17 mouse cellular contexts compared by ENCODE assay signal in genomic region chr4:101451089-101451488, GRCm38 (mm10). TPM values are rescaled to one million over a fixed set of nuclear protein-coding genes. Genes with fewer than 3 reads are reported as not detected.
"Had no signal": no experiment of that assay in that cellular context is flagged by ENCODE, and none has a peak within 500 bp of the region (broad histone marks: within the 10 kb centered on the region; RNA-seq: fewer than 3 reads in every experiment).

No protein-coding gene starts in this region.

- H3K4me1 ChIP-seq: limb, embryonic 13.5 days; liver, embryonic 15.5 days; midbrain, embryonic 15.5 days; neural tube, embryonic 13.5 days; stomach, embryonic 15.5 days had no signal

- H3K4me2 ChIP-seq: limb, embryonic 13.5 days; liver, embryonic 12.5 days; liver, embryonic 15.5 days; midbrain, embryonic 11.5 days; midbrain, embryonic 15.5 days; neural tube, embryonic 13.5 days had no signal

- H3K4me3 ChIP-seq: limb, embryonic 10.5 days; limb, embryonic 13.5 days; liver, embryonic 12.5 days; liver, embryonic 15.5 days; midbrain, embryonic 15.5 days; myocyte; neural tube, embryonic 13.5 days; stomach, embryonic 15.5 days had no signal

- H3K27me3 ChIP-seq: limb, embryonic 13.5 days; liver, embryonic 12.5 days; liver, embryonic 15.5 days; midbrain, embryonic 15.5 days; neural tube, embryonic 13.5 days; stomach, embryonic 15.5 days had no signal

- H3K36me3 ChIP-seq: liver, embryonic 15.5 days; midbrain, embryonic 15.5 days; neural tube, embryonic 13.5 days; stomach, embryonic 15.5 days had no signal

- H3K9me3 ChIP-seq: limb, embryonic 10.5 days; limb, embryonic 13.5 days; liver, embryonic 15.5 days; midbrain, embryonic 15.5 days; neural tube, embryonic 13.5 days; stomach, embryonic 15.5 days had no signal

- H3K9ac ChIP-seq: limb, embryonic 13.5 days; liver, embryonic 12.5 days; liver, embryonic 15.5 days; midbrain, embryonic 15.5 days; neural tube, embryonic 13.5 days; stomach, embryonic 15.5 days had no signal

- ATAC-seq: liver, embryonic 12.5 days; midbrain, embryonic 15.5 days had no signal

- DNase-seq: kidney, adult 2 months; liver; retina, postnatal 1 day; spleen, adult 18-20 months; thymus, postnatal 25 days had no signal

- H3K27ac ChIP-seq: kidney, postnatal 0 days; limb, embryonic 10.5 days; limb, embryonic 13.5 days; liver, embryonic 12.5 days; liver, embryonic 15.5 days; midbrain, embryonic 15.5 days; neural tube, embryonic 13.5 days; stomach, embryonic 15.5 days had no signal

RNA-seq across cellular contexts. Expression of gene Dnajc6, which starts 45.4 kb away (rescaled TPM):
- total RNA-seq: monocyte, adult 5-6 weeks; neutrophil, adult 5-6 weeks had no signal
